Mouse (Mus musculus): ENCODE measurements at regions not wholly inside any gene's neighbourhood (a gene's known extent, or its start where the extent isn't known, plus 50 kb on each side); places are given as distances from the start of the nearest gene placed in this dataset.
A peak's percentile ranks its signal among the peaks of the same experiment; 100 is the strongest.

GRCm38 (mm10) chr16:47754671-47755070, 528.9 kb upstream of the Dppa4 start:
- no peak for DNase-seq (ENCODE audit: low spot score in 2 of 2)

- no peak for DNase-seq (ENCODE audit: low spot score in 2 of 2)
These were observed 525.2 kb upstream of the Dppa4 start for GRCm38 (mm10) chr16:47758296-47758695.

DNA sequence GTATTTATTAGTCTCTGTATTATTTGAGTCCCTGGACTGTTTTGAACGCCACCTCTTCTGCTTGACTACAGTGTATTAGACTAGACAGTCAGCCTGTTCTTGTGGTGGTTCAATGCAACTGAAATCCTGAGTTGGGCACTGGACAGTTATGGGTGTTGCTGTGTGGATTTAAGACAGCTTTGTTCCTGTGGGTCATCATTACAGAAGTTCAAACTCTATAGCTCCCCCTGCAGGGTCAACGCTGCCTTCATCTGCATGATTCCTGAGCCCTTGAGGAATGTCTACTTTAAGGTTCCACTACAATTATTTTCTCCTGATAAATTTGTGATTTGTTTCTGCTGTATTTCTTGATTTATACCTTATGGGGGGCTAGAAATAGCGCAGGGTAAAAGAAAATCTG, 517.8 kb upstream of the Dppa4 start:
- no peak for DNase-seq (ENCODE audit: low spot score in 2 of 2)

GRCm38 (mm10) chr16:47788515-47788914, 495.0 kb upstream of the Dppa4 start:
- DNase-seq (ENCODE audit: low spot score in 2 of 2), result no peak

DNA sequence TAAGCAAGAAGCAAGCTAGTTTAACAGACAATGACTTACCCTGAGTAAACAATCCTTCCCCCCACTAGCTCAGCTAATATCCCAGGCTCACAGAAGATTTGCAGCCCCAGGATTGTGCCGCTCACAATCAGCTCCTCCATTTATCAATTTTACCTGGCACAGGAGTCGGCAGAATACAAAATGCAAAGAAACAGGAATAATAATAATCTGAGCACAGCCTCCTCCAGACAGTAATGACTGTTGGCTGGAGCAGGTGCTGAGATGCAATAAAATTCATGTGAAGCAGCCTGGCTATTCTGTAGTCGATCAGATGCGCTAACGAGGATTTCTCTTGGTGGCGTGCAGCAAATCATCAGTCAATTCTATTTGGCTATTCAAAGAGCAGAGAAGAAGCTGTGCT, 492.9 kb upstream of the Dppa4 start:
- DNase-seq (ENCODE audit: low spot score in 2 of 2), result no peak

DNA sequence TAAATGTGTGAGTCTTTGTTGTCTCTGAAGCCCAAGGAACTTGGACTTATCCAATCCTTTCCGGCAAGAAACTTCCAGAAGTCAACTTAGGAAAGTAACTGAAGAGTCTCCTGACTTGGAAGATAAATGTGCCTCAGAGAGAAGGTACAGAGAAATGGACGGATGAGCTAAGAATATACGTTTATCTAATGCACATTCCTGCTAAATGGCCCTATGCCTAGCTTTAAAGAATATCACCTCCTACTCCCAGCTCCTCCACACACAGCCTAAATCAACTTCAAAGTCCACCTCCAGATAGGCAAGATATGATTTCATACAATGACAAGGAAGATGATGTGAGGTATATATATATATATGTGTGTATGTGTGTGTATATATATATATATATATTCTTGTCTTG, 492.1 kb upstream of the Dppa4 start:
- peak in 1 of 2 experiments; percentile 26 for DNase-seq (ENCODE audit: low spot score in 2 of 2)

DNA sequence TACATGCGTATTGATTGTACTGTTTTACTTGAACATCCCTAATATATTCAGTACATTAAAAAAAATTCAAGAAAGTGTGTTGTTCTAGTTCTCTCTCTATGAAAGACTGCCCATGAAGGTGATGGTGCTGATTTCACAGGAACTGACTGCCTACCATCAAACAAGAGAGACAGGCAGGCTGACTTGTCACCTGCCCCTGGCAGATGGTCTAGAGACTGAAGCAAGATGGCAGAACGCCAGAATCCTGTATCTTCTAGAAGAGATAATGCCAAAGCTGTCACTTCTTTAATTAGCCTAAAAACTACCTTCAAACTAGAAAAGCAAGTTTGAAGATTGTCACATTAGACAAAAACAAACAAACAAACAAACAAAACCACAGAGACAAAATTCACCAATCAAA, 484.7 kb upstream of the Dppa4 start:
- no peak for DNase-seq (ENCODE audit: low spot score in 2 of 2)

DNA sequence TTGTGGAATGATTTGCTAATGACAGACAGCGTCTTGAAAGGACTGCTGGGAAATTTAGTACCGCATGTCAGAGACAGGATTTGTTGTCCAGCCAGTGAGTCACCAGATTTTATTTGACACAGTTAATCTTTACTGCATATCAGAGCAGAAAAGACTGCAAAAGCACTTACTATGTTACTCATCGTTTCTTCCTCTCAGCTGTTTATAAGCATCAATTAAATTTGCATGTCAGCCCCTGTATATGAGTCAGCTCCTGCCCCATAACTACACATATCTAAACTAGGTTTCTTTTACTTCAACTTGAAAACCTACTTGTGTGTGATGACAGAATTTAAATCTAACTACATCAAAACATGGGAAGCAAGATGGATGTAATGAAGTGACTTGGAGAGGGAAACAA, 440.4 kb upstream of the Dppa4 start:
- no peak for DNase-seq (ENCODE audit: low spot score in 2 of 2)

GRCm38 (mm10) chr16:47851631-47852030, 431.9 kb upstream of the Dppa4 start:
- DNase-seq (ENCODE audit: low spot score in 2 of 2), result no peak

- no peak for DNase-seq (ENCODE audit: low spot score in 2 of 2)
These were observed 423.7 kb upstream of the Dppa4 start for GRCm38 (mm10) chr16:47859840-47860239.

GRCm38 (mm10) chr16:47875258-47875657, 408.3 kb upstream of the Dppa4 start:
- DNase-seq (ENCODE audit: low spot score in 2 of 2), result no peak

DNA sequence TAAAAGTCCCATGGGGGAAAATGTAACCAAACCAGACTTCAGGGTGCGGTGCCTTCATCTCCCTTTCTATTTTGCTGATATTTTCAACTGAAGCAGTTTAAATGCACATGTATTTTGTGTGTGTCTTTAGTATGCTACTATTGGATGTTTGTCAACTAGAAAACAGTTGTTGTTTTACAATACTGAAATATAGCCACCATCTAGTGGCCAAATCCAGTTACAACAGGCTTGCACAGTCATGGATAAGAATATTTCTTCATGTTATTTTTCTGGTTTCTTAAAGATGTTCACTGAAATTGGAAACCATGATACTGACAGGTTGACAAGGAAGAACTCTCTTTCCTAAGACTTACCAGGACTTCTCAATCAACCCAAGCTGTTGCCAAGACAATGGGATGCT, 400.1 kb upstream of the Dppa4 start:
- no peak for DNase-seq (ENCODE audit: low spot score in 2 of 2)

DNA sequence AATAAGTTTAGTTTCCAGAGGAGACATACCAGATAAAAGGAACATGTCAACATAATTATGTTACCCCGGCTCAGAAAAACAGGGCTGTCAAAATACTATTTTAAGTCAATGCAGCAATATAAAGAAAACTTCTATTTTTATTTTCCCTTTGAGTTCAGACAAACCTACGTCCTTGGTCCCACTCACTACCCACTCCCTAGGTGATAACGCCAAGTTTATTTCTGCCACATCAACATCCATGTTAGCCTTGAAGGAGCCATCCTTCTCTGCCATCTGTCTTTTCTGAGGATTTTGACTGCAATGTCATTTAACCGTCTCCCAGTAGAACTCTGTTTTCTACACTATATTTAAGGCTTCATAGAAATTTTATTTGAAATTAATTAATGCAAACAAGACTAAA, 396.5 kb upstream of the Dppa4 start:
- DNase-seq (ENCODE audit: low spot score in 2 of 2), result peak in 1 of 2 experiments; percentile 32

- no peak for DNase-seq (ENCODE audit: low spot score in 2 of 2)
These were observed 382.7 kb upstream of the Dppa4 start for GRCm38 (mm10) chr16:47900785-47901184.

DNA sequence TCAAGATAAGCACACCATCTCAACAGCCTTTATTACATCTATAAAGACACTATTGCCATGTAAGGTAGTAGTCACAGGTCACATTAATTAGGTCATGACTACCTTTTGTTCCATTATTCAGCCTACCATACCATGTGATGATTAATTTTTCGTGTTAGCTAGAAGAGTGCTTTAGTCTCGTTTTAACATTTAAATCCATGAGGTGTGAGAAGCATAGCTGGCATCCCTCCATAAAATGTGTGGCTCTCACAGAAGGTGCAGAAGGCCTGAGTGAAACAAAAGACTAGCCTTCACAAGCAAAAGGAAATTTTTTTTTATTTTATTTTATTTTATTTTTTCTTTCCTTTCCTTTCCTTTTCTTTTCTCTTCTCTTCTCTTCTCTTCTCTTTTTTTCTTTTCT, 345.5 kb upstream of the Dppa4 start:
- DNase-seq (ENCODE audit: low spot score in 2 of 2), result no peak

Measured in right cerebral cortex, postnatal 36 days (tissue).